Mouse (Mus musculus) cerebellum, adult 11-12 months (tissue): ENCODE results near the gene Psen2.

Experiments
- DNase-seq: peaks from one replicate; pipeline ENCODE4 v3.0.0; 2022

Gene Psen2

GRCm38 (mm10) chr1:180248593-180249146 is 14.6 kb downstream of the Psen2 start:
- DNase-seq, result no peak

GRCm38 (mm10) chr1:180247901-180248300 is 15.3 kb downstream of the Psen2 start:
- DNase-seq, result no peak

- DNase-seq, result no peak
Measured at GRCm38 (mm10) chr1:180245741-180246507, 17.3 kb downstream of the Psen2 start.

- no peak for DNase-seq
Measured at GRCm38 (mm10) chr1:180231729-180232128, 31.5 kb downstream of the Psen2 start.

- no peak for DNase-seq
Measured at GRCm38 (mm10) chr1:180230580-180230979, 32.7 kb downstream of the Psen2 start.

GRCm38 (mm10) chr1:180229906-180230305 is 33.3 kb downstream of the Psen2 start:
- no peak for DNase-seq

- DNase-seq, result no peak
Measured at GRCm38 (mm10) chr1:180228854-180229253, 34.4 kb downstream of the Psen2 start.

- DNase-seq, result no peak
Measured at GRCm38 (mm10) chr1:180226766-180227165, 36.5 kb downstream of the Psen2 start.

GRCm38 (mm10) chr1:180226221-180226713 is 37.0 kb downstream of the Psen2 start:
- no peak for DNase-seq

- DNase-seq, result peak; percentile 69
Measured at GRCm38 (mm10) chr1:180225500-180226220, 37.6 kb downstream of the Psen2 start.

- DNase-seq, result no peak
Measured at GRCm38 (mm10) chr1:180222007-180222406, 41.2 kb downstream of the Psen2 start.

GRCm38 (mm10) chr1:180220791-180221542 is 42.3 kb downstream of the Psen2 start:
- no peak for DNase-seq

GRCm38 (mm10) chr1:180216541-180217276 is 46.5 kb downstream of the Psen2 start:
- no peak for DNase-seq

GRCm38 (mm10) chr1:180215044-180215443 is 48.2 kb downstream of the Psen2 start:
- DNase-seq, result peak; percentile 70

- no peak for DNase-seq
Measured at GRCm38 (mm10) chr1:180212911-180213310, 50.3 kb downstream of the Psen2 start.

GRCm38 (mm10) chr1:180210781-180211271 is 52.4 kb downstream of the Psen2 start:
- no peak for DNase-seq

GRCm38 (mm10) chr1:180210031-180210432 is 53.2 kb downstream of the Psen2 start:
- no peak for DNase-seq

GRCm38 (mm10) chr1:180208370-180208769 is 54.9 kb downstream of the Psen2 start:
- no peak for DNase-seq

- no peak for DNase-seq
Measured at GRCm38 (mm10) chr1:180200722-180201121, 62.5 kb downstream of the Psen2 start.

GRCm38 (mm10) chr1:180199715-180200050 is 63.6 kb downstream of the Psen2 start:
- no peak for DNase-seq

GRCm38 (mm10) chr1:180198959-180199714 is 64.1 kb downstream of the Psen2 start, which contains the start of gene Coq8a:
TSS of gene Coq8a (minus strand) at chr1:180199602.
- no peak for DNase-seq
